Mouse (Mus musculus): ENCODE results near the gene Cltb. TPM values are rescaled to one million over a fixed set of nuclear protein-coding genes. Genes with fewer than 3 reads are reported as not detected.

Cltb gene
- polyA plus RNA-seq, 1 experiment from 2014 or later: 200 TPM

DNA sequence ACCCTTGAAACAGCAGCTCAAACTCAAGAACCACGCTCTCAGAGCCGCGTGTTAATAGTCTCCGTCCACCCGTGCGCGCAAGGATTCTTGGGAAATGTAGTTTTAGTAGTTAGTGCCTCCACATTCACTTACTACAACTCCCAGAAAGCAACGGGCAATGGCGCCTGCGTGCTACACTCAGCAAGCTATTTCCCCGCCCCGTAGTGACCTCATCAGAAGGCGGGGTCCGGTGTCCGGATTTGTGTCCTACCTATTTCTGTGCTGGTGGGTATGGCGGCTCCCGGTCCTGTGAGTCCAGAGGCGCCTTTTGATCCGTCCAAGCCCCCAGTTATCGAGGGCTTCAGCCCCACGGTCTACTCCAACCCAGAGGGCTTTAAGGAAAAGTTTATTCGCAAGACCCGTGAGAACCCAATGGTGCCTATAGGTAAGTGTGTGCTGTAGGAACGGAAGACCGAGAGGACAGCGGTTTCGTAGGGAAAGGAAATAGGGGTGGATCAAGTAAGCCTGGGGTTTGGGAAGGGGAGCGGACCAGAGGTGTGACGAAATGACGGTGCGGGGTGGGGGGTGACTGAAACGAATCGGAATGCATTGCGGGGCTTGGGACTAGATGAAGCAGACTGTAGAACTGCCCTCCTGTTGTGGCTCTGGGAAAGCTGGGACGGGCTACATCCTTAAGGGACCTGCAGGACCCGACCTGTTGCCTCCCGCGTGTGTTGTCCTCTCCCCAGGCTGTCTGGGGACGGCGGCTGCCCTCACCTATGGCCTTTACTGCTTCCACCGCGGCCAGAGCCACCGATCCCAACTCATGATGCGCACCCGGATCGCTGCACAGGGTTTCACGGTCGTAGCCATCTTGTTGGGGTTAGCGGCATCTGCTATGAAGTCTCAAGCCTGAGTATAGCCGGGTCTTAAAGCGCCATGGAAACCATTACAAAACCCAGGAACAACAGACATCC, 20.9 kb downstream of the Cltb start, which contains the start of the genes Nop16 and Higd2a:
Gene Nop16, minus strand, starts transcription at position 95 of the 956 bp plus-strand sequence.
Gene Higd2a, plus strand, starts transcription at position 212 of the 956 bp plus-strand sequence.
- Histone ChIP-seq H3K27me3 (ENCODE audit: control insufficient read depth, insufficient read depth, low read length) (no peaks in the 10 kb centered on the region), H3K36me3 (ENCODE audit: control insufficient read depth, insufficient read depth, low read length) (peaks cover 5% of the 10 kb centered on the region; the same call in 1 of the 2 replicates), H3K4me3 (ENCODE audit: low read depth, low read length) (peak within 1 kb of the TSS; percentile 70), H3K4me1 (ENCODE audit: control insufficient read depth, insufficient read depth, low read length) (peaks cover 14% of the 10 kb centered on the region; the same call in 1 of the 2 replicates), H3K4me2 (ENCODE audit: low read depth, low read length) (peak within 1 kb of the TSS; percentile 72), H3K9me3 (ENCODE audit: control insufficient read depth, low read length) (no peaks in the 10 kb centered on the region), H3K27ac (ENCODE audit: low read depth, low read length) (peak within 1 kb of the TSS; percentile 89), H3K9ac (replicated peaks; ENCODE audit: low read depth, low read length) (peak within 1 kb of the TSS; percentile 72)
- WGBS: under 1% methylated on average over 50 of the region's 51 CpGs
- ATAC-seq (ENCODE audit: low read depth): peak; percentile 97

DNA sequence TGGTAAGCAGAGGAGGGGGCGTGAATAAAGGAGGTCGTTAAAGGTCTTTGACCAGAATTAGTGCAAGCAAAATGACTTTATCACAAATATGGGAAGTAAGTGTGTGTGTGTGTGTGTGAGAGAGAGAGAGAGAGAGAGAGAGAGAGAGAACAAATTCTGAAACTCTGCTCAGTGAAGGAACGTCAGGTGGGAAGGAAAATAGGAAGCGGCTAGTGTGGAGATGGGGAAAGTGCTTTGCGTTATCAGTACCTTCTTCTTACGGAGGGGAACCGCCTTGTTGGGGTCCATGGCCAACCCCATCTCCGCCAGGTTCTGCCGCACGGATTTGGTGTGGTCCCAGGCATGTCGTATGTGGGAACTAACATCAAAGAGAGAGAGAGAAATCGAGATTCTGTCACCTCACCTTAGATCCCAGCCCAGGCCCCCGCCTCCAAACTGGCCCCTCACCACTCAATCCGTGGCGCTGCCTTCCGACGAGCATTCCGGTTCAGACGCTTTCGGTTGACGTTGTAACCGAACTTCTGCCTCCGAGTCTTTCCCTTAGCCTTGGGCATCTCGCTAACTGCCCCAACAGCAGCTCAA, 21.6 kb downstream of the Cltb start:
- WGBS: 2% methylated on average over 24 of the region's 24 CpGs
- peak overlapping the region; percentile 70 for H3K4me3 ChIP-seq (ENCODE audit: low read depth, low read length)
- peak overlapping the region; percentile 72 for H3K4me2 ChIP-seq (ENCODE audit: low read depth, low read length)
- H3K9ac ChIP-seq (replicated peaks; ENCODE audit: low read depth, low read length): peak overlapping the region; percentile 50
- ATAC-seq (ENCODE audit: low read depth): peak; percentile 18; the same call in 1 of the 2 replicates
- H3K27ac ChIP-seq (ENCODE audit: low read depth, low read length): no peak overlapping the region
- H3K27me3 ChIP-seq (ENCODE audit: control insufficient read depth, insufficient read depth, low read length): no peaks in the 10 kb centered on the region
- H3K4me1 ChIP-seq (ENCODE audit: control insufficient read depth, insufficient read depth, low read length): peaks cover 14% of the 10 kb centered on the region; the same call in 1 of the 2 replicates
- no peaks in the 10 kb centered on the region for H3K9me3 ChIP-seq (ENCODE audit: control insufficient read depth, low read length)
- H3K36me3 ChIP-seq (ENCODE audit: control insufficient read depth, insufficient read depth, low read length): no peaks in the 10 kb centered on the region; the same call in 1 of the 2 replicates

DNA sequence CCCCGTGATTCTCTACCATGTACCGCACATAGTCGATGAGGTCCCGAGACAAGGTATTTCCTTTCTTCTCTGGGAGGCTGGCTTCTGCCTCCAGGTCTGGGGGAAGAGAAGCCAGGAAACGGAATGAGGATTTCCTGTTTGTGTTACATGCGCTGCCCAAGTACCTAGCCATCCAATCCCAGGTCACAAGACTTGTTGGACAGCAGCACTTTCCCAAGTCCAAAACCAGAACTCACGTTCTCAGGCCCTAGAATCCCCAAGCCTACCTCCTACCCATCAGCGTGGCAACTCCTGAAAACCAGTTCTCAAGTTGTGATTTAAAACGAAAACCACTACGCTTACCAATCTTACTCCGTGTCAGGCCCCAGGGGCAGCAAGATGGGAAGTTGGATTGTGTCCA, 25.3 kb downstream of the Cltb start:
- Histone ChIP-seq H3K4me2 (ENCODE audit: low read depth, low read length) (no peak overlapping the region), H3K4me3 (ENCODE audit: low read depth, low read length) (no peak overlapping the region), H3K9me3 (ENCODE audit: control insufficient read depth, low read length) (no peaks in the 10 kb centered on the region), H3K27me3 (ENCODE audit: control insufficient read depth, insufficient read depth, low read length) (no peaks in the 10 kb centered on the region), H3K36me3 (ENCODE audit: control insufficient read depth, insufficient read depth, low read length) (peaks cover 18% of the 10 kb centered on the region), H3K4me1 (ENCODE audit: control insufficient read depth, insufficient read depth, low read length) (peaks cover 7% of the 10 kb centered on the region; the same call in 1 of the 2 replicates), H3K9ac (replicated peaks; ENCODE audit: low read depth, low read length) (no peak overlapping the region), H3K27ac (ENCODE audit: low read depth, low read length) (no peak overlapping the region)
- no peak for ATAC-seq (ENCODE audit: low read depth)
- 94% methylated on average over 11 of the region's 11 CpGs for WGBS

DNA sequence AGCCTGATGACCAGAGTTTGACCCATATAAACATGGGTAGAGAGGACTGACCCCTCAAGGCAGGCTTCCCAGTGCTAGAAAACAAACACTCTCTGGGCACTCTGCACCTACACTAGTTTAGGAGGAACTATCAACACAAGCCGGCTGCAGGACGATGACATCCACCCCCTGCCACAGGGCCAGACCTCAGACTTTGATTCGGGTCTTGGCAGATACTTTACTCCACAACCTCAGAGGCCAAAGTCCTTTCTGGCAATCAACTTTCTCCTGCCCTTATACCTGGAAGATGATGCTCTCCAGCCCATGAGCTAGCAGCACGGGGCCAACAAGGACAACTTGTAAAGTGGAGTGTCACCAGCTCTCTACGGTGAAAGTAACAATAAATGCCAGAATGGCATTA, 28.3 kb downstream of the Cltb start:
- Histone ChIP-seq H3K27me3 (ENCODE audit: control insufficient read depth, insufficient read depth, low read length) (no peaks in the 10 kb centered on the region), H3K36me3 (ENCODE audit: control insufficient read depth, insufficient read depth, low read length) (peaks cover 21% of the 10 kb centered on the region), H3K9me3 (ENCODE audit: control insufficient read depth, low read length) (no peaks in the 10 kb centered on the region), H3K4me1 (ENCODE audit: control insufficient read depth, insufficient read depth, low read length) (no peaks in the 10 kb centered on the region), H3K4me2 (ENCODE audit: low read depth, low read length) (no peak overlapping the region), H3K9ac (replicated peaks; ENCODE audit: low read depth, low read length) (no peak overlapping the region), H3K27ac (ENCODE audit: low read depth, low read length) (no peak overlapping the region), H3K4me3 (ENCODE audit: low read depth, low read length) (no peak overlapping the region)
- 92% methylated on average over 5 of the region's 5 CpGs for WGBS
- no peak for ATAC-seq (ENCODE audit: low read depth)

DNA sequence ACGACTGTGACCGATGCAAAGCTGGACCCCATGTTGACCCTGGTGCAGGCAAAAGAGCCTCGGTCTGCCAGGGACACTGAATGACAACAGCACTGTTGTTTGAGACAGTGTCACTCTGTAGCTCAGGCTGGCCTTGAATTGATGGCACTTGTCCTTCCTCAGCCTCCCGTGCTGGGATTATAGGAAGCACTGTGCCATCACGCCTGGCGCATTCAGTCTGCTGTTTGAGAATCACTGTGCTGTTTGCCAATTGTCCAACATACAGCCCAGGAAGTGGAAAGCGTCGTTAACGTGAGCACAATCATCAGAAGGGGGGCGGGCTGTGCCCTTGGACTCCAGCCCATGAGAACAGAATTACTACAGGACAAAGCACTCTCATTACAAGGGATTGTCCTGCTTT, 29.0 kb downstream of the Cltb start:
- Histone ChIP-seq H3K27me3 (ENCODE audit: control insufficient read depth, insufficient read depth, low read length) (no peaks in the 10 kb centered on the region), H3K9me3 (ENCODE audit: control insufficient read depth, low read length) (no peaks in the 10 kb centered on the region), H3K9ac (replicated peaks; ENCODE audit: low read depth, low read length) (no peak overlapping the region), H3K4me2 (ENCODE audit: low read depth, low read length) (no peak overlapping the region), H3K36me3 (ENCODE audit: control insufficient read depth, insufficient read depth, low read length) (peaks cover 21% of the 10 kb centered on the region), H3K27ac (ENCODE audit: low read depth, low read length) (no peak overlapping the region), H3K4me3 (ENCODE audit: low read depth, low read length) (no peak overlapping the region), H3K4me1 (ENCODE audit: control insufficient read depth, insufficient read depth, low read length) (no peaks in the 10 kb centered on the region)
- WGBS: 61% methylated on average over 10 of the region's 10 CpGs
- no peak for ATAC-seq (ENCODE audit: low read depth)

DNA sequence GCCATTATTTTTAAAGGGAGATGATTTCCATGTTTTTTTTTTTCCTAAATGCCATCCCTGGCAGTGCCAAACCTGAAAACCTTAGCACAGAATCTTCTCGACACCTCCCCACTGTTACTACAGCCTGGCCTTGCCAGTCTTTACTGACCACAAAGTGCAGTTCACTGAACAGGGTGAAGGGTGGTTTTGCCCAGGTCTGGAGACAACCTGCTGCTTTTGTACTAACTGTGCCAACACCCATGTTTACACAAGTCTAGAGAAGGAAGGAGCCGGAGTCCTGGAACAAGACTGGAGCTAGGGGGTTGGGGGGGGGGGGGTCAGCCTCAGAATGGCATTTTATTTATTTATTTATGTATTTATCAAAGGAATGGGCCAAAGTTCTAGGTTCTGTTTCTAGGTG, 29.8 kb downstream of the Cltb start:
- no peak overlapping the region for H3K4me3 ChIP-seq (ENCODE audit: low read depth, low read length)
- no peaks in the 10 kb centered on the region for H3K27me3 ChIP-seq (ENCODE audit: control insufficient read depth, insufficient read depth, low read length)
- no peak overlapping the region for H3K27ac ChIP-seq (ENCODE audit: low read depth, low read length)
- 81% methylated on average over 2 of the region's 2 CpGs for WGBS
- no peak overlapping the region for H3K9ac ChIP-seq (replicated peaks; ENCODE audit: low read depth, low read length)
- no peak for ATAC-seq (ENCODE audit: low read depth)
- no peaks in the 10 kb centered on the region for H3K9me3 ChIP-seq (ENCODE audit: control insufficient read depth, low read length)
- no peak overlapping the region for H3K4me2 ChIP-seq (ENCODE audit: low read depth, low read length)
- H3K4me1 ChIP-seq (ENCODE audit: control insufficient read depth, insufficient read depth, low read length): peaks cover 5% of the 10 kb centered on the region; the same call in 1 of the 2 replicates
- H3K36me3 ChIP-seq (ENCODE audit: control insufficient read depth, insufficient read depth, low read length): peaks cover 21% of the 10 kb centered on the region

DNA sequence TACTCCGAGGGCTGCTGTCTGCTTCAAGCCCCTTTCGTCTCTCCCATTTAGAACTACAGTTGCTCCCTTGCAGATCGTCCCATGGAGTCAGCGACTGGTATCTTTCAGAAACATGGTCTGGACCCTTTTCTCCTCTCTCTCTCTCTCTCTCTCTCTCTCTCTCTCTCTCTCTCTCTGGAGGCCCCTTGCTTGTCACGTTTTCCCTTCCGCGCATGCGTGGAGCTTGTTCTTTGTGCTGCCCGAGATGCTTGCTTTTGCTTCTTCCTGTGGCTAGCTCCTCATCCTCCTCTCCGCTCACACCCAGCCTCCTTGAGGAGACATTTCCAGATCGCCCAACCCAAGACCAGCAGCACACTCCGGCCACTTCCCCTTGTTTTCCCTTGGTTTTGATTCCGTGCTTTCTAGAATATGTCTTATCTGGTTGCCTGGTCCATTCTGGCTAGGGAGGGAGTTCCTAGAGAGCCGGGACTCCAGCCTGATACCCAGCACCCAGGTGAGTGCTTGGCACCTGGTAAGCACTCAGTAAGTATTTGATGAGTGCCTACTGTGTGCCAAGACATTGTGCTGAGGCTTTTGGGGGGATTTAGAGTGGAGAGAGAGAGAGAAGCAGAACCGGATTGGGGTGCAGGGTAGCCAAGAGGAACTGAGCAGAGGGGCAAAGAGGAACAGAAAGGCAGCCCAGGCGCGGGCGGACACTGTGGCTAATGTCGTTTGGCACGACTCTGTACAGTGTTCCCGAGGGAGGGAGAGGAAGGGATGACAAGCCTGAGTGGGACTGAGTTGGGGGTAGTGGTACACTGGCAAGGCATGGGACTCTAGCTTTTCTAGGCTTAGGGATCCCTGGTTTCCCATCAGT, 33.3 kb downstream of the Cltb start:
- H3K9ac ChIP-seq (replicated peaks; ENCODE audit: low read depth, low read length): no peak overlapping the region
- no peaks in the 10 kb centered on the region for H3K9me3 ChIP-seq (ENCODE audit: control insufficient read depth, low read length)
- WGBS: 77% methylated on average over 21 of the region's 21 CpGs
- no peak overlapping the region for H3K4me2 ChIP-seq (ENCODE audit: low read depth, low read length)
- no peak overlapping the region for H3K27ac ChIP-seq (ENCODE audit: low read depth, low read length)
- no peaks in the 10 kb centered on the region; the same call in 1 of the 2 replicates for H3K27me3 ChIP-seq (ENCODE audit: control insufficient read depth, insufficient read depth, low read length)
- H3K36me3 ChIP-seq (ENCODE audit: control insufficient read depth, insufficient read depth, low read length): peaks cover 14% of the 10 kb centered on the region
- H3K4me3 ChIP-seq (ENCODE audit: low read depth, low read length): no peak overlapping the region
- peaks cover 16% of the 10 kb centered on the region for H3K4me1 ChIP-seq (ENCODE audit: control insufficient read depth, insufficient read depth, low read length)
- no peak for ATAC-seq (ENCODE audit: low read depth)

DNA sequence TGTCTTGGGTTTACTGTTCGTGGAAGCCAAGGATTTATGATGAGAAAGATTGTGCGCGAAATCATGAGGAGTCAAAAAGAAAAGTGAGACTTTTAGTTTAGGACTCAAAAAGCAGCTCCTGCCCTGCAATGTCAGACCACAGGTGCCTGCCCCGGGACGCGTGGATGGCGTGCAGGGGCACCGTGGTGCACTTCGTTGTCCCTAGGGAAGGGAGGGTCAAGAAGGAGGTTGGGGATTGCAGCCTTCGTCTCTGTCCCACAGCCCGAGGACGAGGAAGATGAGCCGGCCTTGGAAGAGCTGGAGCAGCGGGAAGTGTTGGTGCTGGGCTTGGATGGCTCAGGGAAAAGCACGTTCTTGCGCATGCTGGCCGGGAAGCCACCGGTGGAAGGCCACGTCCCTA, 35.7 kb downstream of the Cltb start:
- Histone ChIP-seq H3K4me3 (ENCODE audit: low read depth, low read length) (peak overlapping the region; percentile 90), H3K27ac (ENCODE audit: low read depth, low read length) (peak overlapping the region; percentile 56; the same call in 1 of the 2 replicates), H3K4me2 (ENCODE audit: low read depth, low read length) (peak overlapping the region; percentile 94), H3K4me1 (ENCODE audit: control insufficient read depth, insufficient read depth, low read length) (peaks cover 16% of the 10 kb centered on the region), H3K9ac (replicated peaks; ENCODE audit: low read depth, low read length) (peak overlapping the region; percentile 83), H3K27me3 (ENCODE audit: control insufficient read depth, insufficient read depth, low read length) (no peaks in the 10 kb centered on the region; the same call in 1 of the 2 replicates), H3K36me3 (ENCODE audit: control insufficient read depth, insufficient read depth, low read length) (no peaks in the 10 kb centered on the region), H3K9me3 (ENCODE audit: control insufficient read depth, low read length) (no peaks in the 10 kb centered on the region)
- peak; percentile 23 for ATAC-seq (ENCODE audit: low read depth)
- 2% methylated on average over 19 of the region's 19 CpGs for WGBS
